Mouse (Mus musculus) right cerebral cortex, postnatal 4 days (tissue): Measurements from ENCODE around the gene Slc7a11.
"Not testable (repeated sequence)": the region's sequence is repeated elsewhere in the genome, so short reads cannot be mapped to it uniquely, and the experiment has no call there.

Experiments used
- DNase-seq: peaks from one replicate; pipeline ENCODE4 v3.0.0-alpha.2; 2022

The Slc7a11 gene

GRCm38 (mm10) chr3:50443421-50443916 is at the start of gene Slc7a11:
TSS of gene Slc7a11 (minus strand) at chr3:50443614.
- no peak for DNase-seq

GRCm38 (mm10) chr3:50491678-50492077 is 48.3 kb upstream of the Slc7a11 start:
- no peak for DNase-seq

DNA sequence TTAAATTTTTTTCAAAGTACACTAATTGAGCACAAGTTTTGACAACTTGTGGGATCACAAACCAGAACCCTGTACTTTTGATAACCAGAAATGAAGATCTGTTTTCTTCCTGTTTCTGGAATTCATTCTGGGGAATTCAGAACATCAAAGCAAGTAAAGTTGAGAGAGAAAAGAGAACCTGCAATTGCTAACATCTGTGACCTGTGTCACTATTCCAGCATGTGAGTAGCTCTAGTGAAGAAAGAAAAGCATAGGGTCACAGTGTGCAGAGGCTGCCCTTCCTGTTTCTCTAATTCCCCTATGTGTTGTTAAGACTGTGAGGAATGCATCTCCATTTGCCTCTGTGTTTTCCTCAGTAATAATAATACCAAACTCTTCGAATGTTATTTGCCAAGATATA is 40.7 kb upstream of the Slc7a11 start:
- no peak for DNase-seq

DNA sequence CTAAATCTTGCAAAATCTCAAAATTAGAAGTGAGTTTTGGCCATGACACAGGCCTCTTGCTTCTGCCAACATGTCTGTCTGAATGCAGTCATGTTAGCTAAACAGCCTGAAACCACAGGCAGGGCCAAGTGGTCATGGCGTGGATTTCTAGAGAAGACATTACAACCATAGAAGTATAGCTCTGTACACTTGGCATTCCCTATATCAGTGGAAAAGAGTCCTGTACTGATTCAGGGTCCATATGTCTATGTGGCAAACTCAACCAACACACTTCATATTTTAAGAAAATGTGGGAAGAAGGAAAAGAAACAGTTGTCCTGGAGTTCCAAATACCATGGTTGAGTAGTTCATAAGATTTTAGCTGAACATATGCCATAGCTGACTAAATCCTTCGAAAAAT is 18.8 kb upstream of the Slc7a11 start:
- peak; percentile 4 for DNase-seq

- DNase-seq, result no peak
Observed at GRCm38 (mm10) chr3:50457136-50457535, 13.7 kb upstream of the Slc7a11 start.

GRCm38 (mm10) chr3:50456564-50456963 is 13.2 kb upstream of the Slc7a11 start:
- no peak for DNase-seq

- DNase-seq, result no peak
Observed at GRCm38 (mm10) chr3:50456023-50456422, 12.6 kb upstream of the Slc7a11 start.

GRCm38 (mm10) chr3:50445050-50445775 is 1.8 kb upstream of the Slc7a11 start:
- no peak for DNase-seq

- DNase-seq, result no peak
Observed at GRCm38 (mm10) chr3:50443942-50444341, 528 bp upstream of the Slc7a11 start.

- no peak for DNase-seq
Observed at GRCm38 (mm10) chr3:50442341-50443292, 797 bp downstream of the Slc7a11 start.

- DNase-seq, result no peak
Observed at GRCm38 (mm10) chr3:50441330-50441729, 2.1 kb downstream of the Slc7a11 start.

- DNase-seq, result no peak
Observed at GRCm38 (mm10) chr3:50440409-50440808, 3.0 kb downstream of the Slc7a11 start.

DNA sequence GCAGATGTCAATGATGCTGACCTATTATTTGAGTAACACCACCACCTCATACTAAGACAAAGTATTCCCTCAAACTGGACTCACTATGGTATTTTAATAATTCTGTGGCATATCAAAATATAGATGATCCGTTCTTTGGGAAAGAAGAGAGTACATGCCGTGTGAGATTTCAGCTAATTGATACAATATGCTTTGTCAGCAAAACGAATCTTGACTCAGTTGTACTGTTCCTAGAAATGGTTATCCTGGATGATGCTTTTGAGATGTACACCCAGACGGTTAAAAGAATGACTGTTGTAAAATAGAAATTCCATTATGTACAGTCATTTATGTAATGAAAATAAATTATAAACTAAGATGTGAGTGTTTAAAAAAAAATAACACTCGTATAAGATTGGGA is 4.0 kb downstream of the Slc7a11 start:
- no peak for DNase-seq

DNA sequence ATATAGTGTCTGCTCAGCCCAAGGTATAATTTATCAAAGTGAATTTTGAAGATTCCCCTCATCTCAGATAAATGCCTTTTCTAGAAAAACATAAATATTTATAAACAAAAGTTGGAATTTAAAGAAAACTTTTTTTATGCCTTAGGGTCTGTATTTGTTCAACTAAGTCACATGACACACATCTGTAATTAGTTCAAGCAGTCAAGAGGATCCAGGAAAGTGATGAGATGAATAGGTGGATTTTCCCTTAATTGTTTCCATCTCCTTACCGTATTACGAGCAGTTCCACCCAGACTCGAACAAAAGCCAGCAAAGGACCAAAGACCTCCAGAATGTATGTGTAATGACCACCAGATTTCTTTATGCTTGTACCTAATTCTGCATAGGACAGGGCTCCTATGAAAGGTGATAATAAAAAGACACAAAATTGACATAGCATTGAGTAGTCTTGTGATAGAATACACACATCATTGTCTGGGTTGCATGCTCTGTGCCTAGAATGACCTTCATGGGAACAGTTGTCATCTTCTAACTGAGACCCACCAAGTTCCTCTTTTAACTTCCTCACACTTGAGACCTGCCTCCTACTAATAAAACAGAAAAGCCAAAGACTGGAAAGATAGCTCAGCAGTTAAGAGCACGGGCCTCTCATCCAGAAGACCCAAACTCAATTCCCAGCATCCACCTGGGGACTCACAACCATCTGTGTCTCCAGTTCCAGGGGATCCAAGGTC is 4.7 kb downstream of the Slc7a11 start:
- DNase-seq, result no peak

- not testable (repeated sequence) for DNase-seq
Observed at GRCm38 (mm10) chr3:50438081-50438480, 5.3 kb downstream of the Slc7a11 start.

- DNase-seq, result not testable (repeated sequence)
Observed at GRCm38 (mm10) chr3:50436409-50436808, 7.0 kb downstream of the Slc7a11 start.

- DNase-seq, result no peak
Observed at GRCm38 (mm10) chr3:50433831-50434230, 9.6 kb downstream of the Slc7a11 start.

DNA sequence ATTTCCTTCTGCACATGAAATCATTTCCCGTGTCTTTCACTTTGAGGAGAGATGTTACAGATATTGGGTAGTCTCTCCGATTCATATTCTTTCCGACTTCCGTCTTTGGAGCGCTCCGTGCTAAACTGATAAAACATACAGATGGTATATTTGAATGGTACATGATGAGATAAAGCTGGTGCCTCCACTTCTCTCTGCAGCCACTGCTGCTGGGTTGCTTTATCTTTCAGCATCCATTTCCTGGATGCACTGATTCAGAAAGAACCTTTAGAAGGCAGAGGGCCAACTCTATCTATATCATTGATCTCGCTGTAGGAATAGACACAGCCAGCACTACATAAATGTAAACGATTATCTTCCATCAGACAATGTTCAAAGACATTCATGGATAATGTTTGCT is 12.6 kb downstream of the Slc7a11 start:
- no peak for DNase-seq

- peak; percentile 32 for DNase-seq
Observed at GRCm38 (mm10) chr3:50421480-50422277, 21.7 kb downstream of the Slc7a11 start.

DNA sequence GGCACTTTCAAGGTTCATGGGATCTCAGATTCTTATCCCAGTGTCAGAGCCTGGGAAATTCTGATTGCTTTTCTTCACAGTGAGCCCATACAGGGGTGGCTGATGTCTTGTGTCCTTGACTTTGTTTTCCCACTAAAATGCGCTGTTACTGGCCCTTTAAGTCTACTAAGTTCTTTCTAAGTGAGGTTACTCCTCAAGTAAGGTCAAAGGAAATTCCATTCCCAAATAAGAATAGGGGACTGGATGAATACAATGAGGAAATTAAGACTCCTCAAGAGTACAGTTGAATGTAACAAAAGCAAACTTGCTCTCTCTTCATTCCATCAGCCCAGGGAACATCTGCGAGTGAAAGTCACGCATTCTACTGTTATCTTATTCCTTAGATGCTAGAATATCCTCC is 24.3 kb downstream of the Slc7a11 start:
- DNase-seq, result no peak

GRCm38 (mm10) chr3:50406771-50407170 is 36.6 kb downstream of the Slc7a11 start:
- DNase-seq, result no peak

DNA sequence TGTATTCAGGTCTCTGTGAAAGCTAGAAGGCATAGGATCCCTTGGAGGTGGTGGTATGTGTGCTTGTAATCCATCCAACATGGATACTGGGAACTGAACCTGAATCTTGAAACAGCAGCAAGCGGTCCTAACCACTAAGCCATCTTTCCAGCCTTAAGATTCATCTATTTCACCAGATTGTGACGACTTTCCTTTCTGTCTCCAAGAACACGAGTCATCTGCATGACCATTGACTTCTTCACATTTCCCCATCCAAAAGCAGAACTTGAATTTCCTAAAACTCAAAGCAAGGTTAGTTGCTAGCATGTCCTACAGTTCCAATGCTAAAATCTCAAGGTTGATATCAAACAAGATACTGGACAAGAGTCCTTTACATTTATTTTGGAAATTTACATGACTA is 37.5 kb downstream of the Slc7a11 start:
- DNase-seq, result no peak
